Mouse (Mus musculus) granulocyte monocyte progenitor cell, adult 5-6 weeks (primary cell): ENCODE measurements around the gene Hamp2. TPM values are rescaled to one million over a fixed set of nuclear protein-coding genes. Genes with fewer than 3 reads are reported as not detected.
"Not testable (repeated sequence)": the region's sequence is repeated elsewhere in the genome, so short reads cannot be mapped to it uniquely, and the experiment has no call there.

Experiments used
- ATAC-seq: replicated peaks from 2 replicates; pipeline ENCODE4 v1.8.0; 2016; ENCODE audit warnings: mild to moderate bottlenecking, moderate TSS enrichment, inconsistent platforms; ENCODE audit not compliant: poor library complexity, severe bottlenecking
- total RNA-seq, 2 experiments: library from RNA; stranded (forward) in 1 of 2; stranded (reverse) in 1 of 2; fragments of 200-712, 200-1000 nt in 1 of 2; fragments of >200 nt in 1 of 2; fragmentation: Nextera tagmentation in 1 of 2; gene quantifications; 2 replicates each; pipeline ENCODE4 v1.2.3; 2014 to 2017

Gene Hamp2
- total RNA-seq, 2 experiments from 2014 or later = not detected

GRCm38 (mm10) chr7:30954036-30954435 is 29.6 kb upstream of the Hamp2 start:
- ATAC-seq = 0 out of 2 replicates have a peak, but pooled peaks have one; percentile 4

GRCm38 (mm10) chr7:30953459-30953858 is 29.0 kb upstream of the Hamp2 start:
- peak; percentile 64 for ATAC-seq

- ATAC-seq = no peak
These were observed 28.2 kb upstream of the Hamp2 start for GRCm38 (mm10) chr7:30952441-30953265.

GRCm38 (mm10) chr7:30949902-30950301 is 25.4 kb upstream of the Hamp2 start:
- not testable (repeated sequence) for ATAC-seq

GRCm38 (mm10) chr7:30945876-30946275 is 21.4 kb upstream of the Hamp2 start:
- ATAC-seq = no peak

GRCm38 (mm10) chr7:30945466-30945865 is 21.0 kb upstream of the Hamp2 start:
- ATAC-seq = not testable (repeated sequence)

- ATAC-seq = not testable (repeated sequence)
These were observed 20.2 kb upstream of the Hamp2 start for GRCm38 (mm10) chr7:30944706-30945105.

- no peak for ATAC-seq
These were observed 19.6 kb upstream of the Hamp2 start, which contains the start of gene Hamp for GRCm38 (mm10) chr7:30943909-30944635. Gene Hamp (minus strand): TSS chr7:30944032.

- peak; percentile 94 for ATAC-seq
These were observed 17.9 kb upstream of the Hamp2 start for GRCm38 (mm10) chr7:30942365-30942764.

- 0 out of 2 replicates have a peak, but pooled peaks have one; percentile 9 for ATAC-seq
These were observed 15.6 kb upstream of the Hamp2 start for GRCm38 (mm10) chr7:30940070-30940469.

GRCm38 (mm10) chr7:30935422-30936099 is 11.1 kb upstream of the Hamp2 start:
- ATAC-seq = peak; percentile 94

- ATAC-seq = no peak
These were observed 410 bp downstream of the Hamp2 start for GRCm38 (mm10) chr7:30924071-30924470.

GRCm38 (mm10) chr7:30922490-30922889 is 2.0 kb downstream of the Hamp2 start:
- peak; percentile 80 for ATAC-seq

GRCm38 (mm10) chr7:30920217-30920616 is 4.3 kb downstream of the Hamp2 start:
- ATAC-seq = peak; percentile 60

- peak; percentile 73 for ATAC-seq
These were observed 7.3 kb downstream of the Hamp2 start for GRCm38 (mm10) chr7:30917219-30917618.

- ATAC-seq = no peak
These were observed 7.8 kb downstream of the Hamp2 start for GRCm38 (mm10) chr7:30916713-30917112.

- no peak for ATAC-seq
These were observed 9.7 kb downstream of the Hamp2 start, which contains the start of gene Mag for GRCm38 (mm10) chr7:30914732-30915131. Gene Mag (minus strand): TSS chr7:30914873.

- peak; percentile 27 for ATAC-seq
These were observed 14.7 kb downstream of the Hamp2 start for GRCm38 (mm10) chr7:30909773-30910172.

GRCm38 (mm10) chr7:30908992-30909431 is 15.5 kb downstream of the Hamp2 start:
- peak; percentile 13 for ATAC-seq

GRCm38 (mm10) chr7:30908277-30908991 is 16.0 kb downstream of the Hamp2 start:
- peak; percentile 74 for ATAC-seq
